Mouse (Mus musculus) limb, embryonic 15.5 days (tissue): Measurements from ENCODE around the gene Cntrl. TPM values are rescaled to one million over a fixed set of nuclear protein-coding genes. Genes with fewer than 3 reads are reported as not detected.

Experiments used
- ATAC-seq: fragments of 200-750 bp; cut with Nextera tagmentation; 2 replicates; pipeline ENCODE4 v1.8.0; 2017; ENCODE audit warnings: low read depth, moderate TSS enrichment; ENCODE audit not compliant: insufficient number of reproducible peaks, low FRiP score, low TSS enrichment
- H3K27ac ChIP-seq: fragments of 300-500 bp; sonication (generic); 2 replicates; pipeline ENCODE4 v1.5.1; 2015; ENCODE audit warnings: moderate library complexity, mild to moderate bottlenecking, inconsistent platforms
- H3K27me3 ChIP-seq: fragments of 300-500 bp; sonication (generic); 2 replicates; pipeline ENCODE4 v1.6.1; 2015; ENCODE audit warnings: inconsistent platforms
- H3K36me3 ChIP-seq: fragments of 300-500 bp; sonication (generic); 2 replicates; pipeline ENCODE4 v1.6.1; 2015; ENCODE audit warnings: inconsistent platforms
- H3K4me1 ChIP-seq: fragments of 300-500 bp; sonication (generic); 2 replicates; pipeline ENCODE4 v1.6.1; 2015; ENCODE audit warnings: inconsistent platforms
- H3K4me2 ChIP-seq: fragments of 300-500 bp; sonication (generic); 2 replicates; pipeline ENCODE4 v1.6.1; 2015; ENCODE audit warnings: mild to moderate bottlenecking, inconsistent platforms
- H3K4me3 ChIP-seq: fragments of 300-500 bp; sonication (generic); 2 replicates; pipeline ENCODE4 v1.5.1; 2015; ENCODE audit warnings: mild to moderate bottlenecking, inconsistent platforms
- H3K9ac ChIP-seq: fragments of 300-500 bp; sonication (generic); 2 replicates; pipeline ENCODE4 v1.6.1; 2015; ENCODE audit warnings: inconsistent platforms
- H3K9me3 ChIP-seq: fragments of 300-500 bp; sonication (generic); 2 replicates; pipeline ENCODE4 v1.6.1; 2016; ENCODE audit warnings: inconsistent platforms
- WGBS: fragments of 180-500 bp; shearing (Covaris S2); methylation state at CpG from one replicate; pipeline ENCODE4 v1.1.7; 2015; 5-methylcytosine and 5-hydroxymethylcytosine counted together
- polyA plus RNA-seq: library from polyadenylated mRNA; unstranded; fragments of >200 nt; fragmentation: Nextera tagmentation; extraction: Ambion mirVana; gene quantifications from 2 replicates; pipeline ENCODE4 v1.2.1, GENCODE M21; 2015

The Cntrl gene
- polyA plus RNA-seq, 1 experiment from 2014 or later = 20.3 TPM

- Histone ChIP-seq H3K4me1 (peaks cover 7% of the 10 kb centered on the region), H3K4me2 (peak overlapping the region; percentile 62), H3K4me3 (peak overlapping the region; percentile 52), H3K27ac (peak overlapping the region; percentile 88), H3K9ac (peak overlapping the region; percentile 31), H3K36me3 (peaks cover 34% of the 10 kb centered on the region), H3K27me3 (no peaks in the 10 kb centered on the region), H3K9me3 (no peaks in the 10 kb centered on the region)
- under 1% methylated on average over 21 of the region's 21 CpGs for WGBS
- peak; percentile 98 for ATAC-seq
Measured at GRCm38 (mm10) chr2:35131991-35132661, 22.8 kb downstream of the Cntrl start.

GRCm38 (mm10) chr2:35132662-35133055 lies 23.4 kb downstream of the Cntrl start:
- H3K9me3 ChIP-seq = no peaks in the 10 kb centered on the region
- H3K27me3 ChIP-seq = no peaks in the 10 kb centered on the region
- H3K4me2 ChIP-seq = peak overlapping the region; percentile 62
- peaks cover 7% of the 10 kb centered on the region for H3K4me1 ChIP-seq
- peak overlapping the region; percentile 52 for H3K4me3 ChIP-seq
- WGBS = 4% methylated on average over 5 of the region's 5 CpGs
- H3K36me3 ChIP-seq = peaks cover 39% of the 10 kb centered on the region
- H3K9ac ChIP-seq = no peak overlapping the region; the same call in 1 of the 2 replicates
- peak overlapping the region; percentile 88 for H3K27ac ChIP-seq
- ATAC-seq = no peak

- no peak overlapping the region for H3K4me2 ChIP-seq
- 77% methylated on average over 5 of the region's 5 CpGs for WGBS
- no peak for ATAC-seq
Measured at GRCm38 (mm10) chr2:35133891-35134290, 24.6 kb downstream of the Cntrl start.

GRCm38 (mm10) chr2:35138576-35138975 lies 29.3 kb downstream of the Cntrl start:
- WGBS = 84% methylated on average over 1 of the region's 1 CpGs
- H3K4me2 ChIP-seq = no peak overlapping the region
- H3K27ac ChIP-seq = no peak overlapping the region

More at GRCm38 (mm10) chr2:35133891-35134290, 24.6 kb downstream of the Cntrl start:
- peaks cover 7% of the 10 kb centered on the region for H3K4me1 ChIP-seq
- H3K36me3 ChIP-seq = peaks cover 45% of the 10 kb centered on the region
- no peaks in the 10 kb centered on the region for H3K9me3 ChIP-seq
- no peak overlapping the region for H3K27ac ChIP-seq
- no peak overlapping the region for H3K4me3 ChIP-seq
- no peak overlapping the region for H3K9ac ChIP-seq
- no peaks in the 10 kb centered on the region for H3K27me3 ChIP-seq

GRCm38 (mm10) chr2:35141673-35142072 lies 32.4 kb downstream of the Cntrl start:
- no peak for ATAC-seq
- WGBS = 93% methylated on average over 3 of the region's 3 CpGs
- Histone ChIP-seq H3K36me3 (peaks cover 86% of the 10 kb centered on the region), H3K9ac (no peak overlapping the region), H3K4me2 (no peak overlapping the region), H3K9me3 (no peaks in the 10 kb centered on the region), H3K27ac (no peak overlapping the region), H3K27me3 (no peaks in the 10 kb centered on the region), H3K4me1 (no peaks in the 10 kb centered on the region), H3K4me3 (no peak overlapping the region)

More at GRCm38 (mm10) chr2:35138576-35138975, 29.3 kb downstream of the Cntrl start:
- peaks cover 79% of the 10 kb centered on the region for H3K36me3 ChIP-seq
- no peak overlapping the region for H3K4me3 ChIP-seq
- H3K9me3 ChIP-seq = no peaks in the 10 kb centered on the region
- H3K9ac ChIP-seq = no peak overlapping the region
- H3K27me3 ChIP-seq = no peaks in the 10 kb centered on the region
- ATAC-seq = no peak
- H3K4me1 ChIP-seq = no peaks in the 10 kb centered on the region

GRCm38 (mm10) chr2:35148806-35149205 lies 39.5 kb downstream of the Cntrl start:
- 94% methylated on average over 10 of the region's 10 CpGs for WGBS
- no peak overlapping the region for H3K27ac ChIP-seq

GRCm38 (mm10) chr2:35151303-35151882 lies 42.1 kb downstream of the Cntrl start:
- WGBS = 94% methylated on average over 13 of the region's 13 CpGs
- H3K9ac ChIP-seq = no peak overlapping the region
- H3K36me3 ChIP-seq = peaks cover 98% of the 10 kb centered on the region
- no peaks in the 10 kb centered on the region for H3K9me3 ChIP-seq
- no peaks in the 10 kb centered on the region for H3K4me1 ChIP-seq
- H3K27me3 ChIP-seq = no peaks in the 10 kb centered on the region
- H3K4me3 ChIP-seq = no peak overlapping the region
- ATAC-seq = no peak
- no peak overlapping the region for H3K27ac ChIP-seq
- H3K4me2 ChIP-seq = no peak overlapping the region

More at GRCm38 (mm10) chr2:35148806-35149205, 39.5 kb downstream of the Cntrl start:
- no peak for ATAC-seq
- Histone ChIP-seq H3K4me2 (no peak overlapping the region), H3K9ac (no peak overlapping the region), H3K4me3 (no peak overlapping the region), H3K27me3 (no peaks in the 10 kb centered on the region), H3K9me3 (no peaks in the 10 kb centered on the region), H3K4me1 (no peaks in the 10 kb centered on the region), H3K36me3 (peaks cover 93% of the 10 kb centered on the region)

GRCm38 (mm10) chr2:35153179-35153578 lies 43.9 kb downstream of the Cntrl start:
- H3K9ac ChIP-seq = no peak overlapping the region
- H3K4me1 ChIP-seq = no peaks in the 10 kb centered on the region
- H3K36me3 ChIP-seq = peaks cover 95% of the 10 kb centered on the region
- no peak overlapping the region for H3K27ac ChIP-seq
- H3K27me3 ChIP-seq = no peaks in the 10 kb centered on the region
- H3K4me2 ChIP-seq = no peak overlapping the region
- ATAC-seq = no peak
- 82% methylated on average over 6 of the region's 6 CpGs for WGBS
- H3K9me3 ChIP-seq = no peaks in the 10 kb centered on the region
- no peak overlapping the region for H3K4me3 ChIP-seq

- WGBS = 85% methylated on average over 8 of the region's 8 CpGs
Measured at GRCm38 (mm10) chr2:35153844-35154554, 44.7 kb downstream of the Cntrl start.

GRCm38 (mm10) chr2:35156985-35157384 lies 47.7 kb downstream of the Cntrl start:
- no peak overlapping the region for H3K4me3 ChIP-seq
- no peak overlapping the region for H3K9ac ChIP-seq
- H3K27me3 ChIP-seq = no peaks in the 10 kb centered on the region
- H3K27ac ChIP-seq = no peak overlapping the region
- no peaks in the 10 kb centered on the region for H3K9me3 ChIP-seq
- H3K4me1 ChIP-seq = no peaks in the 10 kb centered on the region
- WGBS = 72% methylated on average over 2 of the region's 2 CpGs
- no peak overlapping the region for H3K4me2 ChIP-seq
- no peak for ATAC-seq
- peaks cover 70% of the 10 kb centered on the region for H3K36me3 ChIP-seq

More at GRCm38 (mm10) chr2:35153844-35154554, 44.7 kb downstream of the Cntrl start:
- peaks cover 89% of the 10 kb centered on the region for H3K36me3 ChIP-seq
- no peak for ATAC-seq
- H3K27me3 ChIP-seq = no peaks in the 10 kb centered on the region
- H3K4me1 ChIP-seq = no peaks in the 10 kb centered on the region
- H3K4me3 ChIP-seq = no peak overlapping the region
- no peaks in the 10 kb centered on the region for H3K9me3 ChIP-seq
- H3K9ac ChIP-seq = no peak overlapping the region
- H3K4me2 ChIP-seq = no peak overlapping the region
- no peak overlapping the region for H3K27ac ChIP-seq

- 83% methylated on average over 7 of the region's 7 CpGs for WGBS
- ATAC-seq = no peak
- Histone ChIP-seq H3K9ac (no peak overlapping the region), H3K9me3 (no peaks in the 10 kb centered on the region), H3K36me3 (peaks cover 68% of the 10 kb centered on the region), H3K4me1 (no peaks in the 10 kb centered on the region), H3K27ac (no peak overlapping the region), H3K27me3 (no peaks in the 10 kb centered on the region), H3K4me3 (no peak overlapping the region), H3K4me2 (no peak overlapping the region)
Measured at GRCm38 (mm10) chr2:35157836-35158235, 48.5 kb downstream of the Cntrl start.

- no peak for ATAC-seq
- H3K4me3 ChIP-seq = no peak overlapping the region
- 72% methylated on average over 3 of the region's 3 CpGs for WGBS
- no peaks in the 10 kb centered on the region for H3K4me1 ChIP-seq
- no peaks in the 10 kb centered on the region for H3K9me3 ChIP-seq
- H3K27me3 ChIP-seq = no peaks in the 10 kb centered on the region
- H3K36me3 ChIP-seq = peaks cover 68% of the 10 kb centered on the region
- no peak overlapping the region for H3K27ac ChIP-seq
- H3K4me2 ChIP-seq = no peak overlapping the region
- no peak overlapping the region for H3K9ac ChIP-seq
Measured at GRCm38 (mm10) chr2:35158358-35158757, 49.1 kb downstream of the Cntrl start.
